Mouse (Mus musculus): ENCODE results near the gene Ccdc110. TPM values are rescaled to one million over a fixed set of nuclear protein-coding genes. Genes with fewer than 3 reads are reported as not detected.
A peak's percentile ranks its signal among the peaks of the same experiment; 100 is the strongest.

Gene Ccdc110
- polyA plus RNA-seq (2014; fragmentation: Nextera tagmentation; extraction: Ambion mirVana) = 0.26 and 0.29 TPM in 2 replicates

- DNase-seq (peak; percentile 97), ATAC-seq (ENCODE audit: low FRiP score, low TSS enrichment) (peak; percentile 86)
- Histone ChIP-seq H3K27me3 (ENCODE audit: control insufficient read depth, insufficient read depth, low read length) (no peaks in the 10 kb centered on the region), H3K27ac (replicated peaks; ENCODE audit: low read depth, low read length) (no peak within 1 kb of the TSS), H3K9ac (replicated peaks; ENCODE audit: low read length) (peak within 1 kb of the TSS; percentile 29; the same call in 1 of the 2 replicates), H3K9me3 (ENCODE audit: control insufficient read depth, low read length) (peaks cover 4% of the 10 kb centered on the region; the same call in 1 of the 2 replicates), H3K36me3 (ENCODE audit: control insufficient read depth, insufficient read depth, low read length) (no peaks in the 10 kb centered on the region), H3K4me2 (ENCODE audit: low read length) (peak within 1 kb of the TSS; percentile 63), H3K4me3 (replicated peaks; ENCODE audit: low read depth, low read length) (peak within 1 kb of the TSS; percentile 36), H3K4me1 (ENCODE audit: control insufficient read depth, insufficient read depth, low read length) (no peaks in the 10 kb centered on the region)
- 2% methylated on average over 23 of the region's 23 CpGs for WGBS
Observed at GRCm38 (mm10) chr8:45934582-45935014, at the start of gene Ccdc110. Ccdc110 (plus strand) TSS chr8:45934619.

- no peaks in the 10 kb centered on the region for H3K36me3 ChIP-seq (ENCODE audit: control insufficient read depth, insufficient read depth, low read length)
- no peak within 1 kb of the TSS for H3K27ac ChIP-seq (replicated peaks; ENCODE audit: low read depth, low read length)
- H3K4me1 ChIP-seq (ENCODE audit: control insufficient read depth, insufficient read depth, low read length) = 0 out of 2 replicates have a peak, but pooled peaks cover 7% of the 10 kb centered on the region
- H3K4me2 ChIP-seq (ENCODE audit: low read length) = peak within 1 kb of the TSS; percentile 55
- peak within 1 kb of the TSS; percentile 9; the same call in 1 of the 2 replicates for H3K9ac ChIP-seq (replicated peaks; ENCODE audit: low read length)
- H3K9me3 ChIP-seq (ENCODE audit: control insufficient read depth, low read length) = no peaks in the 10 kb centered on the region
- peak within 1 kb of the TSS; percentile 25 for H3K4me3 ChIP-seq (replicated peaks; ENCODE audit: low read depth, low read length)
- WGBS = under 1% methylated on average over 22 of the region's 22 CpGs
- peak; percentile 50; the same call in 1 of the 2 replicates for ATAC-seq (ENCODE audit: low FRiP score, low TSS enrichment)
- H3K27me3 ChIP-seq (ENCODE audit: control insufficient read depth, insufficient read depth, low read length) = 0 out of 2 replicates have a peak, but pooled peaks cover 13% of the 10 kb centered on the region
- DNase-seq = peak; percentile 70
Observed at GRCm38 (mm10) chr8:45885202-45885685, 49.2 kb upstream of the Ccdc110 start, which contains the start of gene Pdlim3. Pdlim3 (plus strand) TSS chr8:45885461.

- no peaks in the 10 kb centered on the region for H3K36me3 ChIP-seq (ENCODE audit: control insufficient read depth, insufficient read depth, low read length)
- H3K9ac ChIP-seq (replicated peaks; ENCODE audit: low read length) = peak overlapping the region; percentile 3; the same call in 1 of the 2 replicates
- peak overlapping the region; percentile 25 for H3K4me3 ChIP-seq (replicated peaks; ENCODE audit: low read depth, low read length)
- H3K4me2 ChIP-seq (ENCODE audit: low read length) = peak overlapping the region; percentile 55
- 0 out of 2 replicates have a peak, but pooled peaks cover 13% of the 10 kb centered on the region for H3K27me3 ChIP-seq (ENCODE audit: control insufficient read depth, insufficient read depth, low read length)
- DNase-seq (peak; percentile 19), ATAC-seq (ENCODE audit: low FRiP score, low TSS enrichment) (peak; percentile 50; the same call in 1 of the 2 replicates)
- H3K9me3 ChIP-seq (ENCODE audit: control insufficient read depth, low read length) = no peaks in the 10 kb centered on the region
- 0 out of 2 replicates have a peak, but pooled peaks cover 7% of the 10 kb centered on the region for H3K4me1 ChIP-seq (ENCODE audit: control insufficient read depth, insufficient read depth, low read length)
- H3K27ac ChIP-seq (replicated peaks; ENCODE audit: low read depth, low read length) = no peak overlapping the region
- WGBS = 48% methylated on average over 2 of the region's 2 CpGs
Observed at GRCm38 (mm10) chr8:45885775-45886174, 48.6 kb upstream of the Ccdc110 start.

GRCm38 (mm10) chr8:45889737-45890136 lies 44.7 kb upstream of the Ccdc110 start:
- 0 out of 2 replicates have a peak, but pooled peaks cover 7% of the 10 kb centered on the region for H3K4me1 ChIP-seq (ENCODE audit: control insufficient read depth, insufficient read depth, low read length)
- 96% methylated on average over 7 of the region's 7 CpGs for WGBS
- H3K4me3 ChIP-seq (replicated peaks; ENCODE audit: low read depth, low read length) = no peak overlapping the region
- no peaks in the 10 kb centered on the region for H3K36me3 ChIP-seq (ENCODE audit: control insufficient read depth, insufficient read depth, low read length)
- no peak overlapping the region for H3K9ac ChIP-seq (replicated peaks; ENCODE audit: low read length)
- H3K27ac ChIP-seq (replicated peaks; ENCODE audit: low read depth, low read length) = no peak overlapping the region
- no peaks in the 10 kb centered on the region for H3K9me3 ChIP-seq (ENCODE audit: control insufficient read depth, low read length)
- no peak overlapping the region for H3K4me2 ChIP-seq (ENCODE audit: low read length)
- DNase-seq (no peak), ATAC-seq (ENCODE audit: low FRiP score, low TSS enrichment) (no peak)
- H3K27me3 ChIP-seq (ENCODE audit: control insufficient read depth, insufficient read depth, low read length) = 0 out of 2 replicates have a peak, but pooled peaks cover 5% of the 10 kb centered on the region

GRCm38 (mm10) chr8:45896590-45896989 lies 37.8 kb upstream of the Ccdc110 start:
- Histone ChIP-seq H3K4me2 (ENCODE audit: low read length) (no peak overlapping the region), H3K27ac (replicated peaks; ENCODE audit: low read depth, low read length) (no peak overlapping the region), H3K27me3 (ENCODE audit: control insufficient read depth, insufficient read depth, low read length) (no peaks in the 10 kb centered on the region), H3K9me3 (ENCODE audit: control insufficient read depth, low read length) (peaks cover 5% of the 10 kb centered on the region; the same call in 1 of the 2 replicates), H3K4me1 (ENCODE audit: control insufficient read depth, insufficient read depth, low read length) (no peaks in the 10 kb centered on the region), H3K4me3 (replicated peaks; ENCODE audit: low read depth, low read length) (no peak overlapping the region), H3K36me3 (ENCODE audit: control insufficient read depth, insufficient read depth, low read length) (no peaks in the 10 kb centered on the region), H3K9ac (replicated peaks; ENCODE audit: low read length) (no peak overlapping the region)
- WGBS = 82% methylated on average over 3 of the region's 3 CpGs
- no peak for DNase-seq
- ATAC-seq (ENCODE audit: low FRiP score, low TSS enrichment) = no peak

GRCm38 (mm10) chr8:45899783-45900182 lies 34.6 kb upstream of the Ccdc110 start:
- Histone ChIP-seq H3K4me3 (replicated peaks; ENCODE audit: low read depth, low read length) (no peak overlapping the region), H3K27ac (replicated peaks; ENCODE audit: low read depth, low read length) (no peak overlapping the region), H3K4me2 (ENCODE audit: low read length) (no peak overlapping the region), H3K4me1 (ENCODE audit: control insufficient read depth, insufficient read depth, low read length) (no peaks in the 10 kb centered on the region), H3K36me3 (ENCODE audit: control insufficient read depth, insufficient read depth, low read length) (no peaks in the 10 kb centered on the region), H3K9ac (replicated peaks; ENCODE audit: low read length) (no peak overlapping the region), H3K27me3 (ENCODE audit: control insufficient read depth, insufficient read depth, low read length) (no peaks in the 10 kb centered on the region), H3K9me3 (ENCODE audit: control insufficient read depth, low read length) (peaks cover 5% of the 10 kb centered on the region; the same call in 1 of the 2 replicates)
- peak; percentile 32 for DNase-seq
- ATAC-seq (ENCODE audit: low FRiP score, low TSS enrichment) = no peak
- WGBS = 52% methylated on average over 3 of the region's 3 CpGs

GRCm38 (mm10) chr8:45901626-45902025 lies 32.8 kb upstream of the Ccdc110 start:
- H3K9me3 ChIP-seq (ENCODE audit: control insufficient read depth, low read length) = no peaks in the 10 kb centered on the region
- no peak overlapping the region for H3K9ac ChIP-seq (replicated peaks; ENCODE audit: low read length)
- no peak overlapping the region for H3K4me2 ChIP-seq (ENCODE audit: low read length)
- ATAC-seq (ENCODE audit: low FRiP score, low TSS enrichment) (no peak), DNase-seq (no peak)
- H3K4me1 ChIP-seq (ENCODE audit: control insufficient read depth, insufficient read depth, low read length) = no peaks in the 10 kb centered on the region
- H3K4me3 ChIP-seq (replicated peaks; ENCODE audit: low read depth, low read length) = no peak overlapping the region
- no peak overlapping the region for H3K27ac ChIP-seq (replicated peaks; ENCODE audit: low read depth, low read length)
- no peaks in the 10 kb centered on the region for H3K27me3 ChIP-seq (ENCODE audit: control insufficient read depth, insufficient read depth, low read length)
- no peaks in the 10 kb centered on the region for H3K36me3 ChIP-seq (ENCODE audit: control insufficient read depth, insufficient read depth, low read length)
- 79% methylated on average over 8 of the region's 8 CpGs for WGBS

- H3K4me1 ChIP-seq (ENCODE audit: control insufficient read depth, insufficient read depth, low read length) = no peaks in the 10 kb centered on the region
- ATAC-seq (ENCODE audit: low FRiP score, low TSS enrichment) = no peak
- H3K9ac ChIP-seq (replicated peaks; ENCODE audit: low read length) = no peak overlapping the region
- 42% methylated on average over 3 of the region's 3 CpGs for WGBS
- DNase-seq = no peak
- H3K27ac ChIP-seq (replicated peaks; ENCODE audit: low read depth, low read length) = no peak overlapping the region
- no peak overlapping the region for H3K4me3 ChIP-seq (replicated peaks; ENCODE audit: low read depth, low read length)
- H3K27me3 ChIP-seq (ENCODE audit: control insufficient read depth, insufficient read depth, low read length) = no peaks in the 10 kb centered on the region
- no peak overlapping the region for H3K4me2 ChIP-seq (ENCODE audit: low read length)
- H3K9me3 ChIP-seq (ENCODE audit: control insufficient read depth, low read length) = no peaks in the 10 kb centered on the region
- no peaks in the 10 kb centered on the region for H3K36me3 ChIP-seq (ENCODE audit: control insufficient read depth, insufficient read depth, low read length)
Observed at GRCm38 (mm10) chr8:45903659-45904058, 30.8 kb upstream of the Ccdc110 start.

Data from midbrain, embryonic 14.5 days (tissue).